Mouse (Mus musculus) spleen, postnatal 0 days (tissue): ENCODE results near the gene Zc3h8. TPM values are rescaled to one million over a fixed set of nuclear protein-coding genes. Genes with fewer than 3 reads are reported as not detected.

Experiments
- polyA plus RNA-seq: library from polyadenylated mRNA; unstranded; fragments of >200 nt; fragmentation: Nextera tagmentation; extraction: Ambion mirVana; gene quantifications from 2 replicates; pipeline ENCODE4 v1.2.1, GENCODE M21; 2015

Gene Zc3h8
- 4.9 and 5.7 TPM in 2 replicates for polyA plus RNA-seq

DNA sequence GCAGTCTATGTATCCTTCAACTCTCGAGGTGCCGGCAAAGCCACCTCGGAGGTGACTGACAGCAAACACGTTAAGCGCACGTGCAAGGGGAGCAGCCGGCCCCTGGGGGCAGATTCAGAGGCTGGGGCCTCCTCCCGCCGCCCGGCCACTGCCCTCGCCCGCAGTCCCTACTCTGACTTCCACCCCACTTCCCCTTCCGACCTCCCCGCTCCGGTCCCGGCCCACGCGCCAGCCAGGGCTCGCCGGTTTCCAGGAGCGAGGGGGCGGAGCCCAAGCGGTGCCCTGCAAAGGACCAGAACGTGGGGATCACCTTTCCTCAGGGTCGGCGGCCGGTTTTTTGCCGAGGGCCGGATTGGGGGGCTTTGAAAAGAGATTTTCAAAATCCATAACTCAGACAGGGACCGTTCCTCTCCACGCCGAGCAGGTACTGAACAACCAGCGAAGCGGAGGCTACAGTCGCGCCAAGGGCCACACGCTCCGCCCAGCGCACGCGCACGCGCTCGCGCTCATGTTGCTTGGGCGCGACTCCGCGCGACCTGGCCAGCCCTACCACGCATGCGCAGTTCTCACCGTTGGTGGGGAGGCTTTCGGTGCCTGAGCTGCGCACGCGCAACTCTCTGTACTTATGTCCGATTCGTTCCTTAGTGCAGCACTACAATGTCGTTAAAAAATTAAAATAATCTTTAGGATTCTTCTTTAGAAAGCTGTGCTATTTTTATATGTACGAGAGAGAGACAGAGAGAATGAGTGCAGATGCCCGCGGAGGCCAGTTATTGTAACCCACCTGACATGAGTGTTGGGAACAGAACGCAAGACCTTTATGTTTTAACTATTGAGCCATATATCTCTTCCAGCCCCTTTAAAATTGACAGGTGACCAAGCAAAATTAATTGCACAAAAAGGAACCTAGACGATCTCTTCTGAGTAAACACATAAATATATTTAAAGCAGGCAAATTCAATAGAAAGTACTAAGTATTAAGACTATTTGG is at the start of gene Zc3h8:
Gene Zc3h8 (minus strand): TSS at position 540 of the 991 bp plus-strand sequence.

DNA sequence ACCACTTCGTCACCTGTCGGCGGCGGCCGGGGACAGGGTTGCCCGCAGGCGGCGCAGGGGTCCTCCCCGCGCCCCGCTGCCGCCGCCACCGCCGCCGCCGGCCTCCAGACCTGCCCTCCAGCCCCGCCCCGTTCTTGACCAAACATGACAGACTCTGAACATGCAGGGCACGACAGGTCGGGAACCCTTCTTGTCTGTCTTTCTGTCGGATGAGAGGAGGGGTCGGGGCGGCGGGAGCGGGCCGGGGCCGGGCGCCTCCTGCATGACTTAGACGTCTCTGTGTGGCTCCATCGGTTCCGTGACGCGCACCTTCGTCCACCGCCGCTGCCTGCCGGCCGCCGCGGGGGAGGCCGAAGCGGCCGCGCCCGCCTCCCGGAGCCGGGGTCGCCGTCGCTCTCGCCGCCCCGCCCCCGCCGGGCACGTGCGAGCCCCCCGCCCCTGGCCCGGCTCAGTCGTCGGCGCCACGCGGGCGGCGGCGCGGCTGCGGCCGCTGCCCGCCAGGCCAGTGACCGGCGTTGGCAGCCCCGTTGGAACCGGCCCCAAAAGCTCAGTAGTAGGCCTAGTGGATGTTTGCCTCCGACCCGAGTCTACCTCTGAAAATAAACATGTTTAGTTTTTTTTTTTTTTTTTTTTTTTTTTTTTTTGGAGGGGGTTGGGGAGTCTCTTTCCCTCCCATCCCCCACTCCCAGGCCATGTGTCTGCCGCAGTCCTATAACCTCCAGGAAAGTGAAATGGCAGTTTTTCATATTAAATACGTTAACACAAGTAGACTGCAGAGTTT is 24.0 kb upstream of the Zc3h8 start, which contains the start of gene Gm10762:
Gene Gm10762 (minus strand): TSS at position 65 of the 781 bp plus-strand sequence.

GRCm38 (mm10) chr2:128966641-128967580 is 23.0 kb upstream of the Zc3h8 start, which contains the start of gene Zc3h6:
TSS of gene Zc3h6 (plus strand) at chr2:128967402.

Other genes starting within 250 kb of the Zc3h8 start
- 4.9 and 5.7 TPM in 2 replicates for gene Mertk, start 245.1 kb downstream of the Zc3h8 start, polyA plus RNA-seq
- gene Tmem87b, start 126.0 kb downstream of the Zc3h8 start, polyA plus RNA-seq, result 8.6 and 9.9 TPM in 2 replicates
- 0.22 and 0.41 TPM in 2 replicates for gene Fbln7, start 81.1 kb downstream of the Zc3h8 start, polyA plus RNA-seq
- gene Zc3h6, start 23.3 kb upstream of the Zc3h8 start, polyA plus RNA-seq, result 2.5 and 2.6 TPM in 2 replicates
- 9.1 and 10.8 TPM in 2 replicates for gene Gm10762, start 23.6 kb upstream of the Zc3h8 start, polyA plus RNA-seq
- 0.02 TPM in 1 of 2 replicates, not detected in the other for gene Vinac1, start 104.1 kb upstream of the Zc3h8 start, polyA plus RNA-seq
- gene Ttl, start 121.9 kb upstream of the Zc3h8 start, polyA plus RNA-seq, result 2.5 and 3.0 TPM in 2 replicates
- gene Polr1b, start 156.9 kb upstream of the Zc3h8 start, polyA plus RNA-seq, result 16.9 and 18.4 TPM in 2 replicates
- gene Chchd5, start 185.6 kb upstream of the Zc3h8 start, polyA plus RNA-seq, result 11.2 and 15.4 TPM in 2 replicates